Mouse (Mus musculus) liver, adult 2 months (tissue): Measurements from ENCODE around the gene Aebp1.

Experiments used
- CTCF ChIP-seq: fragments of 200-500 bp; IDR thresholded peaks from 2 replicates; pipeline ENCODE4 v1.5.1; 2011; ENCODE audit warnings: low read depth, low read length, control low read depth
- POLR2A ChIP-seq: fragments of 200-500 bp; IDR thresholded peaks from 2 replicates; pipeline ENCODE4 v1.6.1; 2011; ENCODE audit warnings: low read length, control low read depth; ENCODE audit not compliant: insufficient read depth; ENCODE audit errors: extremely low read depth

- TF ChIP-seq CTCF (no peak), POLR2A (no peak)
Observed at GRCm38 (mm10) chr11:5869331-5869730, 7.6 kb downstream of the Aebp1 start.
